ENCODE assay signal across 24 mouse cellular contexts in genomic region chr12:65413034-65413700, GRCm38 (mm10).
DNase-seq lines count a peak whose midpoint lies in the region; ATAC-seq lines count a peak whose summit lies in the region.
"Had no signal": no experiment of that assay in that cellular context is flagged by ENCODE, and none has a peak within 500 bp of the region (broad histone marks: within the 10 kb centered on the region; RNA-seq: fewer than 3 reads in every experiment).

No protein-coding gene starts in this region.

- DNase-seq in neural tube, embryonic 10.5 days (ENCODE audit: extremely low spot score, low spot score): no peak
- DNase-seq in cerebellum, postnatal 4 days (ENCODE audit: low spot score in 2 of 2): no peak
- DNase-seq: adrenal gland, postnatal 10 days; cerebellum, adult 8-10 months; gastrocnemius, postnatal 36 days; heart, adult 2 months; heart, postnatal 14 days; kidney, adult 18-20 months; kidney, postnatal 4 days; liver, embryonic 13.5 days; lung, adult 2 months; lung, postnatal 14 days; right cerebral cortex, postnatal 14 days; thymus, adult 2 months; thymus, postnatal 4 days had no signal

- H3K36me3 ChIP-seq in hindbrain, embryonic 16.5 days (ENCODE audit: control insufficient read depth, insufficient read depth, low read length): no peaks in the 10 kb centered on the region
- no peaks in the 10 kb centered on the region for H3K36me3 ChIP-seq in hindbrain, embryonic 12.5 days
- H3K36me3 ChIP-seq in neural tube, embryonic 12.5 days: no peaks in the 10 kb centered on the region
- no peaks in the 10 kb centered on the region for H3K36me3 ChIP-seq in forebrain, embryonic 16.5 days (ENCODE audit: control insufficient read depth, insufficient read depth)
- H3K36me3 ChIP-seq: embryonic facial prominence, embryonic 15.5 days; heart, embryonic 13.5 days; liver, embryonic 13.5 days had no signal

- no peaks in the 10 kb centered on the region for H3K27me3 ChIP-seq in hindbrain, embryonic 16.5 days (replicated peaks; ENCODE audit: control insufficient read depth, insufficient read depth, low read length)
- no peaks in the 10 kb centered on the region for H3K27me3 ChIP-seq in hindbrain, embryonic 12.5 days
- H3K27me3 ChIP-seq in neural tube, embryonic 12.5 days (replicated peaks): no peaks in the 10 kb centered on the region
- H3K27me3 ChIP-seq in forebrain, embryonic 16.5 days (replicated peaks; ENCODE audit: control insufficient read depth, insufficient read depth, low read length): no peaks in the 10 kb centered on the region
- H3K27me3 ChIP-seq: embryonic facial prominence, embryonic 15.5 days; heart, embryonic 13.5 days; liver, embryonic 13.5 days had no signal

- 65% methylated on average over 9 of the region's 9 CpGs for WGBS in hindbrain, embryonic 16.5 days
- 81% methylated on average over 9 of the region's 9 CpGs for WGBS in hindbrain, embryonic 12.5 days
- WGBS in neural tube, embryonic 12.5 days: 72% methylated on average over 9 of the region's 9 CpGs
- WGBS in forebrain, embryonic 16.5 days: 61% methylated on average over 9 of the region's 9 CpGs

- no peak overlapping the region for H3K9ac ChIP-seq in hindbrain, embryonic 16.5 days (ENCODE audit: low read depth, low read length)
- H3K9ac ChIP-seq in hindbrain, embryonic 12.5 days: no peak overlapping the region
- H3K9ac ChIP-seq in neural tube, embryonic 12.5 days: no peak overlapping the region
- H3K9ac ChIP-seq in forebrain, embryonic 16.5 days (replicated peaks; ENCODE audit: low read depth, low read length): no peak overlapping the region
- H3K9ac ChIP-seq: embryonic facial prominence, embryonic 15.5 days; heart, embryonic 13.5 days; liver, embryonic 13.5 days had no signal

- H3K9me3 ChIP-seq in hindbrain, embryonic 16.5 days (ENCODE audit: control insufficient read depth, low read length): no peaks in the 10 kb centered on the region
- no peaks in the 10 kb centered on the region for H3K9me3 ChIP-seq in hindbrain, embryonic 12.5 days (replicated peaks)
- H3K9me3 ChIP-seq in neural tube, embryonic 12.5 days: no peaks in the 10 kb centered on the region
- H3K9me3 ChIP-seq in forebrain, embryonic 16.5 days (ENCODE audit: control insufficient read depth, low read length): no peaks in the 10 kb centered on the region
- H3K9me3 ChIP-seq: embryonic facial prominence, embryonic 15.5 days; heart, embryonic 13.5 days; liver, embryonic 13.5 days had no signal

- H3K4me1 ChIP-seq in hindbrain, embryonic 16.5 days (ENCODE audit: control insufficient read depth, insufficient read depth, low read depth, low read length): peaks cover 3% of the 10 kb centered on the region; the same call in 1 of the 2 replicates
- 0 out of 2 replicates have a peak, but pooled peaks cover 2% of the 10 kb centered on the region for H3K4me1 ChIP-seq in hindbrain, embryonic 12.5 days
- H3K4me1 ChIP-seq in neural tube, embryonic 12.5 days: no peaks in the 10 kb centered on the region
- H3K4me1 ChIP-seq in forebrain, embryonic 16.5 days (replicated peaks; ENCODE audit: control insufficient read depth, insufficient read depth, low read length): 0 out of 2 replicates have a peak, but pooled peaks cover 7% of the 10 kb centered on the region
- H3K4me1 ChIP-seq: embryonic facial prominence, embryonic 15.5 days; heart, embryonic 13.5 days; liver, embryonic 13.5 days had no signal

- no peak overlapping the region for H3K4me2 ChIP-seq in hindbrain, embryonic 16.5 days (ENCODE audit: low read length)
- H3K4me2 ChIP-seq in hindbrain, embryonic 12.5 days (replicated peaks): no peak overlapping the region
- H3K4me2 ChIP-seq in neural tube, embryonic 12.5 days (replicated peaks): no peak overlapping the region
- H3K4me2 ChIP-seq in forebrain, embryonic 16.5 days (ENCODE audit: low read length): no peak overlapping the region
- H3K4me2 ChIP-seq: embryonic facial prominence, embryonic 15.5 days; heart, embryonic 13.5 days; liver, embryonic 13.5 days had no signal

- peak; percentile 78 for ATAC-seq in hindbrain, embryonic 16.5 days
- no peak for ATAC-seq in hindbrain, embryonic 12.5 days (ENCODE audit: low FRiP score)
- peak; percentile 36; the same call in 1 of the 2 replicates for ATAC-seq in neural tube, embryonic 12.5 days (ENCODE audit: low FRiP score, low read depth)
- peak; percentile 43 for ATAC-seq in forebrain, embryonic 16.5 days
- no peak for ATAC-seq in megakaryocyte, adult 5-6 weeks (ENCODE audit: poor library complexity, severe bottlenecking)

- 0 out of 2 replicates have a peak overlapping the region, but pooled peaks have one; percentile 23 for H3K27ac ChIP-seq in hindbrain, embryonic 16.5 days (ENCODE audit: low read depth, low read length)
- no peak overlapping the region for H3K27ac ChIP-seq in hindbrain, embryonic 12.5 days
- H3K27ac ChIP-seq in neural tube, embryonic 12.5 days: no peak overlapping the region
- H3K27ac ChIP-seq in forebrain, embryonic 16.5 days (ENCODE audit: low read length): no peak overlapping the region
- H3K27ac ChIP-seq: embryonic facial prominence, embryonic 15.5 days; heart, adult 2 months; heart, embryonic 13.5 days; left cerebral cortex, adult 2 months; liver, embryonic 13.5 days; stomach, postnatal 0 days had no signal

- no peak overlapping the region for H3K4me3 ChIP-seq in hindbrain, embryonic 16.5 days (ENCODE audit: low read length)
- H3K4me3 ChIP-seq in hindbrain, embryonic 12.5 days: no peak overlapping the region
- H3K4me3 ChIP-seq in neural tube, embryonic 12.5 days: no peak overlapping the region
- no peak overlapping the region for H3K4me3 ChIP-seq in forebrain, embryonic 16.5 days (replicated peaks; ENCODE audit: low read length)
- H3K4me3 ChIP-seq: embryonic facial prominence, embryonic 15.5 days; heart, adult 2 months; heart, embryonic 13.5 days; left cerebral cortex, adult 2 months; liver, embryonic 13.5 days had no signal

Comparison
In these comparisons a context has a peak if more than half of its experiments do, and no peak if none do; other contexts are left out.
1. ATAC-seq: peak in hindbrain, embryonic 16.5 days (single experiment), neural tube, embryonic 12.5 days (single experiment) and forebrain, embryonic 16.5 days (single experiment); none in hindbrain, embryonic 12.5 days (single experiment) and megakaryocyte, adult 5-6 weeks (single experiment).